Mouse (Mus musculus): ENCODE results near the gene Cct4.
A peak's percentile ranks its signal among the peaks of the same experiment; 100 is the strongest.

Cct4 gene

GRCm38 (mm10) chr11:23047252-23047651, 56.9 kb downstream of the Cct4 start:
- DNase-seq (ENCODE audit: low spot score) = no peak

- peak; percentile 40 for DNase-seq (ENCODE audit: low spot score)
These were observed 57.6 kb downstream of the Cct4 start for GRCm38 (mm10) chr11:23047663-23048582.

GRCm38 (mm10) chr11:23049642-23050041, 59.3 kb downstream of the Cct4 start:
- no peak for DNase-seq (ENCODE audit: low spot score)

GRCm38 (mm10) chr11:23052353-23052752, 62.0 kb downstream of the Cct4 start:
- DNase-seq (ENCODE audit: low spot score) = no peak

Data from embryo, embryonic 10 days (tissue).